In the genomic region with DNA sequence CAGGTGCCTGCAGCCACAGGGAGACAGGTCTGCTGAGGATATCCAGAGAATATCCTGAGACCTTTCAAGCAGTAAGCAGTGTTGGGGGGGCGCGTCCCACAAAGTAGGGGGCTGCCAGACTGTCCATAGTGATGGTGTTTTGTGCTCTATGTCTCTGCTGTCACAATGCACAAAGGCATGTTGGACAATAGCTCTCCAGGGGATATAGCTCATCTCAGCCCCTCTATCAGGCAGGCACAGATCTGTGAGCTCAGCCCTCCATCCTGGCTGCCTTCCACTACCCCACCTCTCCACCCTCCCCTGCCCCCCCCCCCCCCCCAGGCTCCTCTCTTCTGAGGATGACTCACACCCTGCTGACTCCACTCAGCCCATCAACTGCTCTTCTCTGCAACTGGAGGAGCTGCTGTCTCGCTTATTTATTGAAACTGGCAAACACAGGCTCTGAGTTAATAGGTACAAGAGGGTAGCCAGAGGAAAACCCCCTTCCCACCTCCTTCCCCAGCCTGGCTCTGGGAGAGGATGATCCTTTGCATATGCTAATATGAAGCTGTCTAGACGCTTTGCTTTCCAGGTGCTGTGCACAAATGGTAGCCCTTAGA, we compare ENCODE assay signal across 9 mouse cellular contexts. TPM values are rescaled to one million over a fixed set of nuclear protein-coding genes. Genes with fewer than 3 reads are reported as not detected.
A peak's percentile ranks its signal among the peaks of the same experiment; 100 is the strongest.
DNase-seq lines count a peak whose midpoint lies in the region; ATAC-seq and TF ChIP-seq lines count a peak whose summit lies in the region.
"Had no signal": no experiment of that assay in that cellular context is flagged by ENCODE, and none has a peak within 500 bp of the region (broad histone marks: within the 10 kb centered on the region; RNA-seq: fewer than 3 reads in every experiment).

No protein-coding gene starts in this region.

- no peaks in the 10 kb centered on the region for H3K27me3 ChIP-seq in hindbrain, embryonic 11.5 days (ENCODE audit: control insufficient read depth, insufficient read depth, low read length)
- no peaks in the 10 kb centered on the region for H3K27me3 ChIP-seq in hindbrain, embryonic 16.5 days (replicated peaks; ENCODE audit: control insufficient read depth, insufficient read depth, low read length)
- H3K27me3 ChIP-seq in midbrain, embryonic 15.5 days (replicated peaks): no peaks in the 10 kb centered on the region
- H3K27me3 ChIP-seq in midbrain, embryonic 11.5 days (ENCODE audit: control insufficient read depth, insufficient read depth, low read length): no peaks in the 10 kb centered on the region

- H3K4me2 ChIP-seq in hindbrain, embryonic 11.5 days (replicated peaks; ENCODE audit: low read depth, low read length): no peak overlapping the region
- no peak overlapping the region for H3K4me2 ChIP-seq in hindbrain, embryonic 16.5 days (ENCODE audit: low read length)
- H3K4me2 ChIP-seq in midbrain, embryonic 15.5 days: no peak overlapping the region
- H3K4me2 ChIP-seq in midbrain, embryonic 11.5 days: no peak overlapping the region

- H3K4me1 ChIP-seq in hindbrain, embryonic 11.5 days (replicated peaks; ENCODE audit: control insufficient read depth, insufficient read depth, low read length): no peaks in the 10 kb centered on the region
- H3K4me1 ChIP-seq in hindbrain, embryonic 16.5 days (ENCODE audit: control insufficient read depth, insufficient read depth, low read depth, low read length): no peaks in the 10 kb centered on the region; the same call in 1 of the 2 replicates
- H3K4me1 ChIP-seq in midbrain, embryonic 15.5 days: peaks cover 9% of the 10 kb centered on the region
- no peaks in the 10 kb centered on the region for H3K4me1 ChIP-seq in midbrain, embryonic 11.5 days (ENCODE audit: control insufficient read depth, insufficient read depth, low read length)
- peaks cover 39% of the 10 kb centered on the region for H3K4me1 ChIP-seq in bone marrow macrophage, adult 2 months (ENCODE audit: control insufficient read depth, insufficient read depth, low read length)

- 0 out of 2 replicates have a peak, but pooled peaks have one; percentile 22 for ATAC-seq in hindbrain, embryonic 11.5 days (ENCODE audit: low FRiP score)
- ATAC-seq in hindbrain, embryonic 16.5 days: no peak
- ATAC-seq in midbrain, embryonic 15.5 days (replicated peaks): peak; percentile 25; the same call in 1 of the 2 replicates
- no peak for ATAC-seq in midbrain, embryonic 11.5 days (ENCODE audit: low FRiP score)
- no peak for ATAC-seq in megakaryocyte, adult 5-6 weeks (ENCODE audit: poor library complexity, severe bottlenecking)

- H3K4me3 ChIP-seq in hindbrain, embryonic 11.5 days (ENCODE audit: low read depth, low read length): no peak overlapping the region
- no peak overlapping the region for H3K4me3 ChIP-seq in hindbrain, embryonic 16.5 days (ENCODE audit: low read length)
- no peak overlapping the region for H3K4me3 ChIP-seq in midbrain, embryonic 15.5 days
- H3K4me3 ChIP-seq in midbrain, embryonic 11.5 days (ENCODE audit: low read depth, low read length): no peak overlapping the region
- H3K4me3 ChIP-seq in bone marrow macrophage, adult 2 months (ENCODE audit: insufficient read depth, low read length): no peak overlapping the region

- H3K9ac ChIP-seq in hindbrain, embryonic 11.5 days (ENCODE audit: low read depth, low read length): no peak overlapping the region
- H3K9ac ChIP-seq in hindbrain, embryonic 16.5 days (ENCODE audit: low read depth, low read length): no peak overlapping the region
- no peak overlapping the region for H3K9ac ChIP-seq in midbrain, embryonic 15.5 days
- H3K9ac ChIP-seq in midbrain, embryonic 11.5 days (ENCODE audit: low read length): no peak overlapping the region

- 25% methylated on average over 4 of the region's 4 CpGs for WGBS in hindbrain, embryonic 11.5 days
- 26% methylated on average over 4 of the region's 4 CpGs for WGBS in hindbrain, embryonic 16.5 days
- WGBS in midbrain, embryonic 15.5 days: 38% methylated on average over 4 of the region's 4 CpGs
- WGBS in midbrain, embryonic 11.5 days: 44% methylated on average over 4 of the region's 4 CpGs

- no peak for DNase-seq in hindbrain, embryonic 11.5 days (ENCODE audit: low spot score)
- DNase-seq in midbrain, embryonic 11.5 days (ENCODE audit: low spot score, missing footprints): no peak
- no peak for DNase-seq in MN1 (ENCODE audit: low spot score)
- DNase-seq: cerebellum, postnatal 10 days; thymus, postnatal 36 days had no signal

- no peak for TF ChIP-seq POLR2A in bone marrow macrophage, adult 2 months (IDR thresholded peaks at IDR 0.05; ENCODE audit: borderline replicate concordance, low read depth, low read length)

- no peak overlapping the region for H3K27ac ChIP-seq in hindbrain, embryonic 11.5 days (ENCODE audit: low read depth, low read length)
- H3K27ac ChIP-seq in hindbrain, embryonic 16.5 days (ENCODE audit: low read depth, low read length): no peak overlapping the region
- no peak overlapping the region for H3K27ac ChIP-seq in midbrain, embryonic 15.5 days
- no peak overlapping the region for H3K27ac ChIP-seq in midbrain, embryonic 11.5 days (ENCODE audit: low read depth, low read length)
- peak overlapping the region; percentile 61 for H3K27ac ChIP-seq in bone marrow macrophage, adult 2 months (ENCODE audit: insufficient read depth, low read depth, low read length)

- H3K36me3 ChIP-seq in hindbrain, embryonic 11.5 days (ENCODE audit: control insufficient read depth, insufficient read depth, low read length): no peaks in the 10 kb centered on the region
- H3K36me3 ChIP-seq in hindbrain, embryonic 16.5 days (ENCODE audit: control insufficient read depth, insufficient read depth, low read length): no peaks in the 10 kb centered on the region
- H3K36me3 ChIP-seq in midbrain, embryonic 15.5 days (replicated peaks): no peaks in the 10 kb centered on the region
- no peaks in the 10 kb centered on the region for H3K36me3 ChIP-seq in midbrain, embryonic 11.5 days (ENCODE audit: control insufficient read depth, insufficient read depth, low read length)

- H3K9me3 ChIP-seq in hindbrain, embryonic 11.5 days (ENCODE audit: control insufficient read depth, low read length): no peaks in the 10 kb centered on the region
- H3K9me3 ChIP-seq in hindbrain, embryonic 16.5 days (ENCODE audit: control insufficient read depth, low read length): no peaks in the 10 kb centered on the region
- H3K9me3 ChIP-seq in midbrain, embryonic 15.5 days: no peaks in the 10 kb centered on the region
- H3K9me3 ChIP-seq in midbrain, embryonic 11.5 days (ENCODE audit: control insufficient read depth, low read length): no peaks in the 10 kb centered on the region

- no peak for TF ChIP-seq CTCF in bone marrow macrophage, adult 2 months (IDR thresholded peaks at IDR 0.05; ENCODE audit: low read depth, low read length)

RNA-seq across cellular contexts. Expression of gene Rasd2, which starts 19.2 kb away (rescaled TPM):
- polyA plus RNA-seq in hindbrain, embryonic 11.5 days (2014; fragmentation: Nextera tagmentation; extraction: Ambion mirVana): 0.19 and 0.32 TPM in 2 replicates
- polyA plus RNA-seq in hindbrain, embryonic 16.5 days (2015; fragmentation: Nextera tagmentation; extraction: Ambion mirVana): 4.0 and 4.1 TPM in 2 replicates
- 3.3 and 4.2 TPM in 2 replicates for polyA plus RNA-seq in midbrain, embryonic 15.5 days (2015; fragmentation: Nextera tagmentation; extraction: Ambion mirVana)
- 0.12 TPM in 2 replicates for polyA plus RNA-seq in midbrain, embryonic 11.5 days (2014; fragmentation: Nextera tagmentation; extraction: Ambion mirVana)
- not detected in 2 replicates for polyA plus RNA-seq in bone marrow macrophage, adult 2 months (2012; ENCODE audit: insufficient read depth, insufficient read length, missing spikeins)
- total RNA-seq in megakaryocyte, adult 5-6 weeks (2015): 0.18 TPM in 1 of 2 replicates, not detected in the other
- total RNA-seq in megakaryocyte, adult 5-6 weeks (2017): not detected in 2 replicates

Comparison
In these comparisons a context has a peak if more than half of its experiments do, and no peak if none do; other contexts are left out.
1. ATAC-seq: peak in hindbrain, embryonic 11.5 days (single experiment) and midbrain, embryonic 15.5 days (single experiment); none in hindbrain, embryonic 16.5 days (single experiment), midbrain, embryonic 11.5 days (single experiment) and megakaryocyte, adult 5-6 weeks (single experiment).